Mouse (Mus musculus): ENCODE data around the gene Aox3.
A peak's percentile ranks its signal among the peaks of the same experiment; 100 is the strongest.

The Aox3 gene

DNA sequence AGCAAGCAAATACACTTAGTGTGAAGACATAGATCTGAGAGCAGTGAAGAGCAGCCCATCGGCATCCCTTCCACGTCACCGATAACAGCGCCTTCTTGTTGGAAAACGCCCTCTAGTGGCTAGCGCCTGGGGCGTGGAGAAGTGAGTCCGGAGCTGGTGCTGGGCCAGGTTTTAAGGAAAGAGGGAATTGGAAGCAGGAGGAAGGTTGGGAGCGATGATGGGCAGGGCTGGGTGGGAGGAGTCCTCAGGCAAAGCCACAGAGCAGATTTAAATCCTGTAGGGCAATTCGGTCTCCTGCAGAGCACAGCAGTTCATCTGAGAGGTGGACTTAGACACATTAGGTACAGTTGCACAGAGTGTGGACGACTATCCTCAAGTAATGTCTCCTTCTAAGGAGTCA, at the start of gene Aox3:
Gene Aox3 (plus strand): TSS at position 251 of the 400 bp plus-strand sequence.
- DNase-seq (ENCODE audit: low read depth, low spot score), result peak; percentile 93

DNA sequence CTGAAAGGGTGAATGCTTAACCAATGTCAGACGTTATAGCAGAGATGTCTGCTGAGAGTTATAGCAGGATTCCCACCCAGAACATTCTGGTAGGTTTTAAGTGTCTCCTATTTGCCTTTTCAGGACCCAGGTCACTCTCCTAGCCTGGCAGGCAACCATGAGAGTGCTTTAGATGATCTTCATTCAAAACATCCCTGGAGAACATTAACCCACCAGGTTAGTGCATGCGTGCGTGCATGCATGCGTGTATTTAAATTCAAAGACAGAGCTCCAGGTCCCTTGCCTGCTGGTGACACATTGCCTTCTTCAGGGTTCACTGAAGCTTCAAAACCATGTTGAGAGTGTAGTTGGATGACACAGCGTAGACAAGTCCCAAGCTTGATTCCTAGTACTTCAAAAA, 47.8 kb upstream of the Aox3 start:
- DNase-seq (ENCODE audit: low read depth, low spot score), result no peak

DNA sequence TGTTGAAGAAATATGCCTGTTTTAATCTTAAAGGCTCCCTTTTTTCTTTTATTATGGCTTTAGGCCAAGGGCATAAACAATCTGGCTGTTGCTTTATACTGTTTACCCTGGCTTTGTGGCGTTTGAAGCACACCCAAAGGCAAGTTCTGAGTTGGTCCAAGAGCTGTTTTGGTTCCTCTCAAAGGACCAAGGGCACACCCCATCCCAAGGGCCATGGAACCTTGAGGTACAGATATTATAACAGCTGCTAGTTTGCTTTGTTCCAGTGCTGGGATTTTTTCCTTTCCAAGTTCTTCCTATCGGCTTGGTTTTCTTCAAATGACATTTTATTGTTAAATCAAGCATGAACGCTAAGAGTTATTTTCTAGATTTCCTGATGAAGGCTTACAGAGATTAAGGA, 47.3 kb upstream of the Aox3 start:
- no peak for DNase-seq (ENCODE audit: low read depth, low spot score)

DNA sequence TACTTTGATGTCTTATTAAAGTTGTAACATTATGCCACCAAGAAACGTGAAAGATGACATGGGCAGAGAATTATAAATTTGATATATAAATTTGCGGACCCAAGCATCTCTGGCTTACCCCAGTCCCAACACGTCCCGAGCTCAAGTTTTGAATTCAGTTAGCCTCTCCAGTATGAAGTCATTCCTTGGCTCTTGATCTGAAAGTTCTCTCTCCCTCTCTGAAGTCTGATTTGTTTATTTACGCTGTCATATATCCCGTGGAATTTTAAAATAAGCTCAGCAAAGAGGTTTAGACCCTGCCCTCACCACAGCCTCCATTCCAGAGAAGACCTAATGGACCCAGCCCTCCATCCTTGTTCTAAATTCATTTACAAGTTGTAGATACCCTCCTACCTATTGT, 43.7 kb upstream of the Aox3 start:
- DNase-seq (ENCODE audit: low read depth, low spot score), result no peak

DNA sequence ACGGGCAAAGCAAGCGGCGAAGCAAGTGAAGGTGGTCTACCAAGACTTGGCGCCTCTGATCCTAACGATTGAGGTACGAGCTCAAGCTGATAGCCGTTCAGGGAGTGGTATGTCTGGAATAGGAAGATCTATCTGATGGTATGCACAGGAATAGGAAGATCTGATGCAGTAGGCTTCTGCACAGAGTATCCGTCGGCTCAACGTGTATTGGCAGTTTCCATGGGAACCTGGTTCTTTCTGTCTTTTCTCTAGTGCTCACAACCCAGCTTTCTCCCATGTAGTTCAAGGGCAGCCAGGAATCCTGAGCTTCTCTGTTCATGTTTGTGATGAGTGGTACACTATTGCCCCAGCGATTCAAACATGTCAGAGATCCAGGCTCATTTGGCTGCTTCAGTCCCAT, 42.8 kb upstream of the Aox3 start:
- DNase-seq (ENCODE audit: low read depth, low spot score), result peak; percentile 21

DNA sequence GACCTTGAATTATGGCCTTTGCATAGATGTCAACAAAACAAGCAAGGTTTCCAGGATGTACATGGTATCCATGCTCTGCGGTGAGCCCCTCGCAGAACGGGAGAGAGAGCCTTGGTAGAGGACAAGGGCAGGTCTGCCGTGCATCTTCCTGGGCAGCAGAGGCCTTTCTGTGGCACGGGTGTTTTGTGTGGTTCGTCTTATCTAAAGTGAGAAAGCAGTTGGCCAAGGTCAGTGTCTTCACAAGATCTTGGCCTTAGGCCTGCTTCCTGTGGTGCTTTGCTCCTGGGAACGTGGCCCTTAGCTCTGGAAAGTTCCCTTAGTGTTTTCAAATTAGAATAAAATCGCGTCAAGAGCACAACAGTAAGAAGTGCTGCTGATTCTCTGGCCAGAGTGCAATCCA, 41.9 kb upstream of the Aox3 start:
- DNase-seq (ENCODE audit: low read depth, low spot score), result no peak

DNA sequence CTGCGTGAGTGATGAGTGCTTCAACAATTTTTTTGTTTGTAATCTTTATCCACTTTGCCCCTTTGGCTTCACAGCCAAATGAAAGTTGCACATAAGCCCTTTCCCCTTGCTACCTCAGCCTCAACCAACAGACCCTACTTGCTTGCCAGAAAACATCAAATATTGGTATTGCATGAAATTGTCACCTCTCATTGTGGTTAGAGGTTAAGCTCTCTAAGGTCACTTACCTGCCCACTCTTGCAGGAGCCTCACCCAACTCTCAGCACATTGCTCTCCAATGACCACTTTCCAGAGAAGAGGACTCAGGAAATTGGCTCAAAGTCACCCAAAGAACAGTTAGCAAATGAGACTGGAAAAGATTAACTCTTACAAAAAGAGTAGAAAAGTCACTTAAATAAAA, 41.4 kb upstream of the Aox3 start:
- no peak for DNase-seq (ENCODE audit: low read depth, low spot score)

DNA sequence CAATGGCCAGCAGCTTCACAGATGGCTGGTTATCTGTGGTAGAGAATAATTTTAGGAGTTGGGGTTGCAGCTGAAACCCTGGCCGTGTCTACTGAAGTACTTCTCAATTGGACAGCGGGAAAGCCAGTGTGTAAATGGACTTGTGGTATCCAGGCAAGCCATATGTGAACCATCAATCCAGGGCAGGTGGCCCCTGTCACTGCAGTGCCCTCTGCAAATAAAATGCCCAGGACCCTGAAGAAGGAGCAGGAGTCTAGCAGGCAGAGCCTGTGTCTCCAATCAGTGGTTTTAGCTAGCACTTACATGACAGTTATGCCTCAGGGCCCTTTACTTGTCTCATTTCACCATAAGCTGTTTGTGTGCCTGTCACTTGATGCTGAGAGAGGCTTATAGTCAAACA, 40.5 kb upstream of the Aox3 start:
- no peak for DNase-seq (ENCODE audit: low read depth, low spot score)

DNA sequence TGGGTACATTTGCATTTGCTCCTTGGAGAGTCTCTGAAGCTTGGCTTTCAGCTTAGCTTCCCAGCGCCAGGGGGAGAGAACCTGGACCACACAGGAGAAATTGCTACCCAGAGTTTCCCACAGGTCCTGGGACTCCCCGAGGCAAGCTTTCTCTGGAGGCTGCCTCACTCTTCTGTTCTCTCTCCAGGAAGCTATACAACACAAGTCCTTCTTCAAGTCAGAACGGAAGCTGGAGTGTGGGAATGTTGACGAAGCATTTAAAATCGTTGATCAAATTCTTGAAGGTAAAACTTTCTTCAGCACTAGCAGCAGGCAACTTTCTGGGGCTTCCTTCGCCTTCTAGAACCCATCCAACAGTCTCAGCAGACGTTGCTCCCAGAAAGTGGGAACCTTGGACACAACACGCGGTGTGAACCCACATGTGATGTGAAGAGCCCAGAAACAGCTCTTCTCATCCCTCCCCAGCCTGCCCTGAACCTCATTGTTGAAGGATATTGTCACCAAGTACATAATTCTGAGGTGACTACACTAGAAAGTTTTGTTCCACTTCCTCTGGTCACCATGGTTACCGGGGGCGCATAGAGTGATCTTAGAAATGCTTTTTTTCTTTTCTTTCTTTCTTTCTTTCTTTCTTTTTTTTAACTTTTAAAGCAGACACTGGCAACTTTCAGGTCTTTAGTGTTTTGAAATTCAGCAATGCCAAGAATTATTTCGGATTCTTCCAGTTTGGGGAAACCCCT, 39.8 kb upstream of the Aox3 start:
- no peak for DNase-seq (ENCODE audit: low read depth, low spot score)

DNA sequence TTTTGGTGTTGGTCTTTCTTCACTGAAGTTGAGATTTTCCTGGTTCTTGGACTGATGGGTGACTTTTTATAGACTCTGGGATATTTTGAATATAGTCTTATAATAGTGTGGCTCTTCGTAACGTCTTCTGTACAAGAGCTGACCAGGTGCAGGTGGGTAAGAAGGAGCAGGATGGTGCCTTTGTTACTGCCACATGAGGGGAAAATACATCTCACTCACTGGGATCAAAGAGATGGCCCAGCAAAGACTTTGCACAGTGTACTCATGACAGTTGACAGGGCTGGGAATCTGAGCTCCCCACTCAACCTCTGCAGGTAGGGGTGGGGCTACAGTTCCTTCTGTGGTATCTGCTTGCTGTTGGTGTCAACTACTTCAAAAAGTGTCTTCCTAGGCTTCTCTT, 38.7 kb upstream of the Aox3 start:
- no peak for DNase-seq (ENCODE audit: low read depth, low spot score)

DNA sequence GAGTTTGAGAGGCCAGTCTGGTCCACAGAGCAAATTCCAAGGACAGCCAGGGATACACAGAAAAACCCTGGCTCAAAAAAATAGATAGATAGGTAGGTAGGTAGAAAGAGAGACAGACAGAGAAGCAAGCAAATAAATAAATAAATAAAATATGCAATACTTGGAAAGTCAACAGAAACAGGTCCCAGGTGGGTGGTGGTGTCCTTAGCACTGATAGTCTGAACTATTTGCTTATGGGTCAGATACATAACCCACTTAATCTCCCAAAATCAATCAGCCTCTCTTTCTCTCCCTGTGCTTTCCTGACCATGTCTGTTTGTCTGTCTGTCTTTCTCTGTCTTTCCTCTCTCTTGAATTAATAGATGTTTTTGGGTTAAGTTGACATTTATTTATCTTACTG, 35.0 kb upstream of the Aox3 start:
- DNase-seq (ENCODE audit: low read depth, low spot score), result no peak

DNA sequence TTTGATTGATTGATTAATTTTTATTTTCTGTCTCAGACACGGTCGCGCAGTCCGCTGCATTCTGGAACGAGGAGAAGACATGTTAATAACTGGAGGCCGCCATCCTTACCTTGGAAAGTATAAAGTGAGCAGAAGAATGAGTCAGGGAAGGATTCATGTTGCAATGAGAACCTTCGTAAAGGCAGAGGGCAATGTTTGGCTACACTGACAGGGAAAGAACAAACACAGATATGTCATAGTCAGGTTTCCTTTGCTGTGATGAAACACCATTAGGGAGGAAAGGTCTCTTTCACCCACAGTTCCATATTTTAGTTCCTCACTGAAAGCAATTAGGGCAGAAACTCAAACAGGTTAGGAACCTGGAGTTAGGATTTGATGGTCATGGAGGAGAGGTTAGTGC, 34.5 kb upstream of the Aox3 start:
- no peak for DNase-seq (ENCODE audit: low read depth, low spot score)

DNA sequence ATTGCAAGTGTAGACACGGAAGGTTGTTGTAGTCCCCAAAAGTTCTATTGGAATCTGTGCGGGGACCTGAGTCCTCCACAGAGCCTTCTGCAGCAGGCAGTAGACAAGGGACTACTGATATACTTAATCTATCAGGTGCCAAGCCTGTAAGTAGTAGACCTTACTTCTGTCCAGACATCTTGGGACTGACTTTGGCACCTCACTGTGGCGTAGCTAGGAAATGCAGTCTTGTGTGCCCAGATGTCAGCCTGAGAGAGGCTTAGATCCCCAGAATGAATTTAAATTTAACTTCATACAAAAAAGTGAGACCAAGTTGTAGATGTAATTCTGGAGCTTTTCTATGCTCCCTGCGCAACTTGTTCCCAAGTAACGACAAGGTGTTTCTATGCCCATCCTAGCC, 33.2 kb upstream of the Aox3 start:
- peak; percentile 37 for DNase-seq (ENCODE audit: low read depth, low spot score)

DNA sequence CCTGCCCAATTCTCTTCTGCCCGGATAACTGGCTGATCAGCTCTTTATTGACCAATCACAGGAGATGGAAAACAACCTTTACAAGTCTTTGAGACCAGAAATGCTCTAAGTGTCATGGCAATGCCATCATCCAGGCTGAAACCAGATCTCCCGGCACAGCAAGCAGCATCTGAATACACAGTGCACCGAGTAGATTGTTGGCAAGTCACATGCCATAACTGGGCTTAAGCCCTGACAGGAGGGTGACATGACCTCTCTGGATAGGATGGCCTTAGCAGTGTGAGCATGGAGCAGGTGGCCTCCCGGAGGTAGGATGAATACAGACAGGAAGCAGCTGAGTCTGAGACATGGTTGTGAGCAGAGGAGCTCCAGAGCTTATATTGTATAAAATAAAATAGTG, 32.5 kb upstream of the Aox3 start:
- DNase-seq (ENCODE audit: low read depth, low spot score), result no peak

DNA sequence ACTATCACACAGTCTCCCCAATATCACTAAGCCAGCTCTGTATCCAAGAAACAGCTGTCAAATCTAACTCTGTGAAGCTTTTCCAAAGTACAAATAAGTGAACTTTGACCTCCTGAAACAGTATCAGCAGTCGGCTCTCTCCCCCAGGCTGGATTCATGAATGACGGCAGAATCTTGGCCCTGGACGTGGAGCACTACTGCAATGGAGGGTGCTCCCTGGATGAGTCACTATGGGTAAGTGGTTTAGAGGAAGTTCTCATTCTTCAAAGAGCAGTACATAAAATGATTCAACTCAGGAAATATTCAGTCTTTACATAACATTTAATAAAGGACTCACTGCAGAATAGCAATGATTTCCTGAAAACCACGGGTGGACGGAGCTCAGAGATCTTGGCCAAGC, 31.6 kb upstream of the Aox3 start:
- DNase-seq (ENCODE audit: low read depth, low spot score), result no peak

DNA sequence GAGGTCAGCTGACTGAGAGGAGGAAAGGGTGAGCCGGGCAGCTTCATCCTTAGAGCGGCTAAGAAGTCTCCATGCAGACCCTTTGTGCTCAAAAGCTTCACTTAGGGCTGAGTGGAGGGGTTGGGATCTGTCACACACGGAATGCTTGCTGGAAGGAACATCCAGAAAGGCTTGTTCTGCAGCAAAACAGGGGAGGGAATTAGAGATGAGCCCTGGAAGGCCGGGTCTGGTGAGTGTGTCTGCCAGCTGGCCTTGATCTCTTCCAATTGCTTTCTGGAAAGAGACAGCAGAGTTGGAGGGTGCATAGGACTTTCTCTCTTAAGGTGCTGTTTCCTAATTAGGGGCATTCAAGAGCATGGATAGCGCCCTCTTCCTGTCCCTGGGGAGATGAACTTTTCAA, 23.6 kb upstream of the Aox3 start:
- no peak for DNase-seq (ENCODE audit: low read depth, low spot score)

DNA sequence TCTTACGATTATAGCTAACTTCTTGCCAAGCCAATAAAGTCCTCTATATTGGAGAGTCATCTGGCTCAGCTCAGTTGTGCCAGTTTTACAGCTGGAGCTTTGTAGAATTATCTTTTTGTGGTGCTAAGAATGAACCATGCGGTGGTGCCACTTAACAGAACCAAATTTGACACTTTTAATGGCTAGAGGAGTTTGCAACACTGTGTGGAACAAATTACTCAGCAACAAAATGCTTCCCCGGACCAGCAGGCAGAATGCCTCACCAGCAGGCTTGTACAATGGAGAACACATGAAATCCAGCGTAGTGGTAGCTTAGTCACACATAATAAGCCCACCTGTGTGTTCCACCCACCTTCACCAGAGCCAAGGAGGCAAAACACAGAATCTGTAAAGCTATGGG, 22.7 kb upstream of the Aox3 start:
- DNase-seq (ENCODE audit: low read depth, low spot score), result no peak

DNA sequence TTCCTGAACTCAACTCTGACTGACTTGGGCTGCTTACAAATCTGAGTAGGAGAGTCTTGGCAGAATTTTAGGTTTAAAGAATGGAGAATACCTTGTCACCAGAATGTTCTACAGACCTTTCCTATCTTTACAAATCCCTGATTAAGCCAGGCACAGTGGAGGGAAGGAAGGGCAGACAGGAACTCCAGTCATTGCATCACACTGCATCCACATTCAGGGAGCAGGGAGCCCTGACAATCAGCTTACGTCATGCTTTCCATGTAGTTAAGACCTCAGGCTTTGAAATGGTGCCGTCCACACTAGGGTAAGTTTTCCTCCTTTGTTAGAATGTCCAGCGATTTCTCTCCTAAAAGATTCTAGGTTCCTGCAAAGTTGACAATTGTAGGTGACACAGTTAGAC, 21.7 kb upstream of the Aox3 start:
- no peak for DNase-seq (ENCODE audit: low read depth, low spot score)

DNA sequence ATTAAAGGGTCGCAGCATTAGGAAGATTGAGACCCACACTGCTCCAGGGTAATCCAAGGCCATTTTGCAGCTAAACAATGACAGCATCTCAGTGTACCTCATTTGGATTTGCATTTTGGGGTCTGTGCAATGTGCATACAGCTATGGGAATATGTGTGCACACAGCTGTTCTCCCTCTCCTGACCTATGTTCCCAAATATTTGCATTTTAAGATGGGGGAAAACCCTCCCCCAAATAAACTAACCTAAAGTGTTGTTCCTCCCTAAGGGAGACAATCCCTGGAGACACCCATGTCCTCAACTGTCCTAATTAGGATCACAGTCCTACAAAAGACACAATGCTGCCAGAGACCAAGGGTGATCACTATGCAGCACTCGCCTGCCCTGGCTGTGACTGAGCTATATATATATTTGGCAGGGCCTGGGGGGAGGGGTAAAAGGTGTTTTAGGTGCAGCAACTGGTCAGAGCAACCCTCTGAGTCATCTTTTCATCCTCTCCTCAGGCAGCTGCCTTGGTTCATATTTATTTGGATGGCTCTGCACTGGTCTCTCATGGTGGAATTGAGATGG, 20.9 kb upstream of the Aox3 start:
- DNase-seq (ENCODE audit: low read depth, low spot score), result no peak

DNA sequence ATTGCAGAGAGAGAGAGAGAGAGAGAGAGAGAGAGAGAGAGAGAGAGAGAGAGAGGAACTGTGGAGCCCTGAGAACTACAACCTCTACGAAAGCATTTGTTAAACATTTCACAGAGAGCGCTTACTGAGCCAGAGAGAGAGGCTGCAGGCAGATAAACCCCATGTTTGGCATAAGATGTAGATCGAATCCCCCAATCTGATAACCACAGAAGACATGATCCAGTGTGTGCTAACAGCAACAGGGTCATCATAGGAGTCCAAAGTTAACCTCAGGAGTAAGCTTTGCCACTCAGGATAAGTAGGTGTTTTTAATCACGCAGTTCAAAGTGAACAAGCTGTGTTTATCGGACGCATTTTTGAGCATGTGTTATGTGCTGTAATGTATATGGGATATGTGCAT, 15.6 kb upstream of the Aox3 start:
- no peak for DNase-seq (ENCODE audit: low read depth, low spot score)

DNA sequence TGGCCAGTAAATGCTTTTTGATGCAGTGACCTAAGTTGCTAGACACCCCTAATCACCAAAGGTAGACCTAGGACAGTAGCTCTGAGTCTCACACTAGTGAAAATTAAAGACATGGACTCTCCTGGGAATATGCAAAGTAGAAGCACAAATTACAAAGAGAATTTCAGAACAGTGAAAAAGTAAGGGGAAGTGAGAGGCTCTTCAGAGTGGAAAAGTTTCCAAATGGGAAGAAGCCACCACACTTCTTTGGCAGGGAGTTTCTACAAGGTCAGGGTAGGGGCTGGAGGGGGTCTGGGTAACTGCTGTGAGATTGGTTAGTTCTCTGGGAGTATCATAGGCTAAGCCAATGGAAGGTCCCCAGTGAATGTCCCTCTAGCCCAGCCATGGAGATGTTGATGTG, 13.8 kb upstream of the Aox3 start:
- DNase-seq (ENCODE audit: low read depth, low spot score), result no peak

DNA sequence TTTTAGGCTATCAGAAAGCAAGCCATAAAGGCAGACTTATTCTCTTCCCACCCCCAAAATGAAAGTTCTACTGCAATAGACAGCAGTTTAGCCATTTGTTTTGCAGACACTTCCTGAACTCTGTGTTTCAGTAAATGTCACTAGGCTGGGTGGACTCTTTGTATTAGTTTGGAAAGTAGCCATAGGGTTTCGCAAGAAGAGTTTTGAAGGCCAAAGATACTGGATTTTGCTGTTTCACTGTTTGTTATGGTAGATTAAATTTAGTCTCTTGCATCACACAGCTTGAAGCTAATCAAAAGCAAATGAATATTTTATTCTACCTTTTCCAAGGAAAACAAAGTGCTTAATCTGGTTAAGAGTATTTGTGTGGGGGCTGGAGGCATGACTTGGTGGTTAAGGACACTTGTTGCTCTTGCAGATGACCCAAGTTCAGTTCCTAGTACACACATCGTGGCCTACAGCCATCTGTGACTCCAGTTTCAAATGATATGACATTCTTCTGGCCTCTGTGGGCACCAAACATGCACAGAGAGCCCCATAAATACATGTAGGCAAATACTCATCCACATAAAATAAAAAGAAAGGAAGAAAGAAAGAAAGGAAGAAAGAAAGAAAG, 11.3 kb upstream of the Aox3 start:
- DNase-seq (ENCODE audit: low read depth, low spot score), result no peak

DNA sequence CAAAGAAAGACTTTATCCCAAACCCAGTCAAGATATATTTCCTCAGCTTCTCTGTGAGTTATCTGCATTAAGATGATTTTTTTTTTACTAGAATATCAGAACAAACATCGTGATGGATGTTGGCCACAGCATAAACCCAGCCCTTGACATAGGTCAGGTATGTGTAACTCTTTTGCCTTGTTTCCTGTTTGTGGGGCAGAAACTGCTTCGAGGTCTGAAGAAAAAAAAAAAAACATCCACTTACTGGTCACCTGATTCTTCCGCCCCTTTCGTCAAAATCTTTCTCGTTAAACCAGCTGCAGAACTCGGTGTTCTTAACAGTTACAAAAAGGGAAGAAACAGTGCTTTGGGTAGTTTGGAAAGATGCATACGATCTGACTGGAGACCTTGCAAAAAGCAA, 10.4 kb upstream of the Aox3 start:
- no peak for DNase-seq (ENCODE audit: low read depth, low spot score)

DNA sequence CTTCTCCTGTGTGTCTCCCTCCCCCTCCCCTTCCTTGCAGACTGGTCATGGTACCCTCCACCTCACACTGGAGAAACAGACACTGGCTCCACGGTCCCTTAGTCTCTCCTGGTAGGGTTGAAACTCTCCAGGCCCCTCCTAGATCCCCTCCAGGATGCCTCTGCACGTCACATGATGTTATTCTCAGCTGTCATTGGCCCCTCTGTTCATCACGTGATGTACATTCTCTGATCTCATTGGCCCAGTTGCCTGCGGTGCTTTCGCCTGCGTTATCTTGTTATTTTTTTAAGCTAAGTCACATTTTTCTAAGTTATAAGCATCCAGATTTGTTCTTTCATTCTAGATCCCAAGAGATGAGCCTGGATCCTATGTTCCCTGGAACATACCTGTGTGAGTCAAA, 7.2 kb upstream of the Aox3 start:
- DNase-seq (ENCODE audit: low read depth, low spot score), result peak; percentile 48

Data from R1 (cell line).